Mouse (Mus musculus) intestine, embryonic 14.5 days (tissue): ENCODE measurements around the gene Kazald1. TPM values are rescaled to one million over a fixed set of nuclear protein-coding genes. Genes with fewer than 3 reads are reported as not detected.

Experiments used
- ATAC-seq: fragments of 200-750 bp; cut with Nextera tagmentation; replicated peaks from 2 replicates; pipeline ENCODE4 v1.8.0; 2017; ENCODE audit warnings: low read depth, moderate number of reproducible peaks, moderate TSS enrichment, moderate library complexity; ENCODE audit not compliant: low FRiP score, low TSS enrichment
- DNase-seq: peaks from one replicate; pipeline ENCODE4 v3.0.0-alpha.2; 2018; ENCODE audit warnings: low spot score
- H3K27ac ChIP-seq: fragments of 300-500 bp; sonication (generic); 2 replicates; pipeline ENCODE4 v1.5.1; 2014; ENCODE audit warnings: low read depth, mild to moderate bottlenecking, control low read depth
- H3K27me3 ChIP-seq: fragments of 300-500 bp; sonication (generic); replicated peaks from 2 replicates; pipeline ENCODE4 v1.6.1; 2014; ENCODE audit warnings: low read length, control low read depth; ENCODE audit not compliant: control insufficient read depth, insufficient read depth
- H3K36me3 ChIP-seq: fragments of 300-500 bp; sonication (generic); 2 replicates; pipeline ENCODE4 v1.6.1; 2014; ENCODE audit warnings: low read length, control low read depth; ENCODE audit not compliant: control insufficient read depth, insufficient read depth
- H3K4me1 ChIP-seq: fragments of 300-500 bp; sonication (generic); replicated peaks from 2 replicates; pipeline ENCODE4 v1.6.1; 2014; ENCODE audit warnings: low read length, control low read depth, mixed read lengths; ENCODE audit not compliant: control insufficient read depth, insufficient read depth
- H3K4me2 ChIP-seq: fragments of 300-500 bp; sonication (generic); 2 replicates; pipeline ENCODE4 v1.6.1; 2014; ENCODE audit warnings: low read length
- H3K4me3 ChIP-seq: fragments of 300-500 bp; sonication (generic); 2 replicates; pipeline ENCODE4 v1.5.1; 2014; ENCODE audit warnings: low read depth, low read length, control low read depth, mixed read lengths
- H3K9ac ChIP-seq: fragments of 300-500 bp; sonication (generic); 2 replicates; pipeline ENCODE4 v1.6.1; 2014; ENCODE audit warnings: mild to moderate bottlenecking, low read length
- H3K9me3 ChIP-seq: fragments of 300-500 bp; sonication (generic); 2 replicates; pipeline ENCODE4 v1.6.1; 2016; ENCODE audit warnings: low read length, control low read depth; ENCODE audit not compliant: control insufficient read depth
- WGBS: fragments of 180-500 bp; shearing (Covaris S2); extraction: QIAGEN DNeasy Blood & Tissue Kit; methylation state at CpG from one replicate; pipeline ENCODE4 v1.1.7; 2014; 5-methylcytosine and 5-hydroxymethylcytosine counted together
- polyA plus RNA-seq: library from polyadenylated mRNA; unstranded; fragments of >200 nt; fragmentation: Nextera tagmentation; extraction: Ambion mirVana; gene quantifications from 2 replicates; pipeline ENCODE4 v1.2.1, GENCODE M21; 2014

Kazald1 gene
- polyA plus RNA-seq, 1 experiment from 2014 or later: 1.8 TPM

GRCm38 (mm10) chr19:45067758-45068510, 7.1 kb upstream of the Kazald1 start:
- Histone ChIP-seq H3K27me3 (peaks cover 63% of the 10 kb centered on the region), H3K4me1 (no peaks in the 10 kb centered on the region), H3K27ac (no peak overlapping the region), H3K9ac (no peak overlapping the region), H3K36me3 (no peaks in the 10 kb centered on the region), H3K9me3 (no peaks in the 10 kb centered on the region), H3K4me3 (no peak overlapping the region), H3K4me2 (no peak overlapping the region)
- WGBS: 79% methylated on average over 7 of the region's 7 CpGs
- ATAC-seq (no peak), DNase-seq (no peak)

- H3K4me3 ChIP-seq: peak overlapping the region; percentile 59
- WGBS: 7% methylated on average over 20 of the region's 20 CpGs
- no peak overlapping the region for H3K27ac ChIP-seq
- peak overlapping the region; percentile 93 for H3K4me2 ChIP-seq
- peaks cover 47% of the 10 kb centered on the region for H3K27me3 ChIP-seq
- no peaks in the 10 kb centered on the region for H3K9me3 ChIP-seq
- peak overlapping the region; percentile 60 for H3K9ac ChIP-seq
- peaks cover 23% of the 10 kb centered on the region for H3K4me1 ChIP-seq
- no peaks in the 10 kb centered on the region for H3K36me3 ChIP-seq
- ATAC-seq (no peak), DNase-seq (peak; percentile 93)
These were observed 1.0 kb upstream of the Kazald1 start for GRCm38 (mm10) chr19:45073871-45074542.

- Histone ChIP-seq H3K4me1 (peaks cover 35% of the 10 kb centered on the region), H3K27ac (peak overlapping the region; percentile 86), H3K4me3 (peak overlapping the region; percentile 59), H3K4me2 (peak overlapping the region; percentile 93), H3K36me3 (no peaks in the 10 kb centered on the region), H3K9me3 (no peaks in the 10 kb centered on the region), H3K9ac (peak overlapping the region; percentile 60), H3K27me3 (peaks cover 57% of the 10 kb centered on the region)
- no peak for DNase-seq
- 1% methylated on average over 32 of the region's 32 CpGs for WGBS
- ATAC-seq: peak; percentile 54
These were observed 438 bp downstream of the Kazald1 start for GRCm38 (mm10) chr19:45075323-45076035.

GRCm38 (mm10) chr19:45076036-45076575, 1.1 kb downstream of the Kazald1 start:
- H3K4me2 ChIP-seq: peak overlapping the region; percentile 93
- no peaks in the 10 kb centered on the region for H3K36me3 ChIP-seq
- no peak overlapping the region for H3K27ac ChIP-seq
- no peak for ATAC-seq
- WGBS: 12% methylated on average over 17 of the region's 17 CpGs
- peaks cover 64% of the 10 kb centered on the region for H3K27me3 ChIP-seq
- no peak for DNase-seq
- H3K9me3 ChIP-seq: no peaks in the 10 kb centered on the region
- peaks cover 41% of the 10 kb centered on the region for H3K4me1 ChIP-seq
- no peak overlapping the region for H3K9ac ChIP-seq
- H3K4me3 ChIP-seq: peak overlapping the region; percentile 59

GRCm38 (mm10) chr19:45076586-45077510, 1.8 kb downstream of the Kazald1 start:
- WGBS: under 1% methylated on average over 62 of the region's 62 CpGs
- peaks cover 63% of the 10 kb centered on the region for H3K27me3 ChIP-seq
- no peak overlapping the region for H3K27ac ChIP-seq
- no peak overlapping the region for H3K9ac ChIP-seq
- H3K4me1 ChIP-seq: peaks cover 42% of the 10 kb centered on the region
- no peaks in the 10 kb centered on the region for H3K36me3 ChIP-seq
- H3K9me3 ChIP-seq: no peaks in the 10 kb centered on the region
- ATAC-seq (no peak), DNase-seq (peak; percentile 77)
- H3K4me2 ChIP-seq: peak overlapping the region; percentile 93
- H3K4me3 ChIP-seq: peak overlapping the region; percentile 59

- no peaks in the 10 kb centered on the region for H3K36me3 ChIP-seq
- peaks cover 42% of the 10 kb centered on the region for H3K4me1 ChIP-seq
- H3K27ac ChIP-seq: no peak overlapping the region
- WGBS: 3% methylated on average over 20 of the region's 20 CpGs
- H3K4me2 ChIP-seq: no peak overlapping the region
- no peak overlapping the region for H3K9ac ChIP-seq
- no peak for DNase-seq
- H3K9me3 ChIP-seq: no peaks in the 10 kb centered on the region
- H3K4me3 ChIP-seq: no peak overlapping the region
- H3K27me3 ChIP-seq: peaks cover 68% of the 10 kb centered on the region
- no peak for ATAC-seq
These were observed 3.0 kb downstream of the Kazald1 start for GRCm38 (mm10) chr19:45077742-45078645.

GRCm38 (mm10) chr19:45078971-45079764, 4.1 kb downstream of the Kazald1 start:
- ATAC-seq (no peak), DNase-seq (no peak)
- peak overlapping the region; percentile 48 for H3K4me2 ChIP-seq
- H3K4me3 ChIP-seq: peak overlapping the region; percentile 21; the same call in 1 of the 2 replicates
- no peak overlapping the region for H3K9ac ChIP-seq
- H3K27ac ChIP-seq: no peak overlapping the region
- peaks cover 41% of the 10 kb centered on the region for H3K4me1 ChIP-seq
- no peaks in the 10 kb centered on the region for H3K36me3 ChIP-seq
- H3K9me3 ChIP-seq: no peaks in the 10 kb centered on the region
- WGBS: 10% methylated on average over 17 of the region's 17 CpGs
- peaks cover 68% of the 10 kb centered on the region for H3K27me3 ChIP-seq
